Mouse (Mus musculus) E14TG2a.4 (cell line): Measurements from ENCODE around the gene Csnk2b.

ENCODE experiments used
- H3K27me3 ChIP-seq: 2 replicates; pipeline ENCODE4 v1.6.1; 2014; ENCODE audit warnings: low read length, control low read depth; ENCODE audit not compliant: insufficient read depth
- H3K36me3 ChIP-seq: 2 replicates; pipeline ENCODE4 v1.6.1; 2014; ENCODE audit warnings: low read length, control low read depth; ENCODE audit not compliant: insufficient read depth
- H3K4me1 ChIP-seq: replicated peaks from 2 replicates; pipeline ENCODE4 v1.6.1; 2014; ENCODE audit warnings: low read depth, low read length, control low read depth
- H3K4me3 ChIP-seq: replicated peaks from 2 replicates; pipeline ENCODE4 v1.5.1; 2014; ENCODE audit warnings: mild to moderate bottlenecking, low read length
- H3K9me3 ChIP-seq: 2 replicates; pipeline ENCODE4 v1.6.1; 2014; ENCODE audit warnings: low read length, control low read depth
- CTCF ChIP-seq: conservative IDR thresholded peaks from 2 replicates; pipeline ENCODE4 v1.5.1; 2014; ENCODE audit warnings: low read length
- NANOG ChIP-seq: IDR thresholded peaks from 2 replicates; pipeline ENCODE4 v1.6.1; 2014; ENCODE audit warnings: borderline replicate concordance, low read length, mixed read lengths
- POU5F1 ChIP-seq: IDR thresholded peaks from 2 replicates; pipeline ENCODE4 v1.6.1; 2014; ENCODE audit warnings: low read length, borderline replicate concordance

The Csnk2b gene

GRCm38 (mm10) chr17:35146139-35146538, 24.3 kb upstream of the Csnk2b start:
- Histone ChIP-seq H3K9me3 (no peaks in the 10 kb centered on the region), H3K4me1 (peaks cover 61% of the 10 kb centered on the region), H3K4me3 (no peak overlapping the region), H3K27me3 (no peaks in the 10 kb centered on the region), H3K36me3 (peaks cover 98% of the 10 kb centered on the region)
- TF ChIP-seq NANOG, result no peak
- no peak for TF ChIP-seq CTCF
- TF ChIP-seq POU5F1, result no peak

- H3K27me3 ChIP-seq, result no peaks in the 10 kb centered on the region
- peaks cover 70% of the 10 kb centered on the region for H3K4me1 ChIP-seq
- peaks cover 99% of the 10 kb centered on the region for H3K36me3 ChIP-seq
- TF ChIP-seq NANOG, result no peak
- no peak for TF ChIP-seq POU5F1
- TF ChIP-seq CTCF, result no peak
- H3K9me3 ChIP-seq, result no peaks in the 10 kb centered on the region
- H3K4me3 ChIP-seq, result no peak overlapping the region
Observed at GRCm38 (mm10) chr17:35141971-35142370, 20.1 kb upstream of the Csnk2b start.

GRCm38 (mm10) chr17:35140490-35140996, 18.7 kb upstream of the Csnk2b start:
- no peaks in the 10 kb centered on the region for H3K27me3 ChIP-seq
- H3K4me3 ChIP-seq, result no peak overlapping the region

GRCm38 (mm10) chr17:35139269-35139668, 17.4 kb upstream of the Csnk2b start:
- peaks cover 80% of the 10 kb centered on the region for H3K36me3 ChIP-seq
- no peaks in the 10 kb centered on the region for H3K9me3 ChIP-seq
- H3K4me1 ChIP-seq, result peaks cover 67% of the 10 kb centered on the region
- H3K27me3 ChIP-seq, result no peaks in the 10 kb centered on the region
- H3K4me3 ChIP-seq, result no peak overlapping the region
- no peak for TF ChIP-seq POU5F1
- no peak for TF ChIP-seq CTCF
- TF ChIP-seq NANOG, result no peak

More at GRCm38 (mm10) chr17:35140490-35140996, 18.7 kb upstream of the Csnk2b start:
- Histone ChIP-seq H3K36me3 (peaks cover 93% of the 10 kb centered on the region), H3K4me1 (peaks cover 70% of the 10 kb centered on the region), H3K9me3 (no peaks in the 10 kb centered on the region)
- TF ChIP-seq CTCF (no peak), POU5F1 (no peak), NANOG (no peak)

GRCm38 (mm10) chr17:35135591-35136320, 13.9 kb upstream of the Csnk2b start:
- peak overlapping the region; percentile 94 for H3K4me3 ChIP-seq
- peaks cover 67% of the 10 kb centered on the region for H3K4me1 ChIP-seq
- no peak for TF ChIP-seq NANOG
- H3K9me3 ChIP-seq, result no peaks in the 10 kb centered on the region
- peaks cover 45% of the 10 kb centered on the region for H3K36me3 ChIP-seq
- no peaks in the 10 kb centered on the region for H3K27me3 ChIP-seq

GRCm38 (mm10) chr17:35134801-35135590, 13.1 kb upstream of the Csnk2b start, which contains the start of gene Bag6:
Bag6 (plus strand) TSS chr17:35135178.
- peaks cover 38% of the 10 kb centered on the region for H3K36me3 ChIP-seq
- H3K27me3 ChIP-seq, result no peaks in the 10 kb centered on the region
- peak within 1 kb of the TSS; percentile 94 for H3K4me3 ChIP-seq
- peaks cover 67% of the 10 kb centered on the region for H3K4me1 ChIP-seq
- no peaks in the 10 kb centered on the region for H3K9me3 ChIP-seq
- TF ChIP-seq POU5F1, result no peak
- no peak for TF ChIP-seq CTCF
- no peak for TF ChIP-seq NANOG

GRCm38 (mm10) chr17:35133517-35133916, 11.7 kb upstream of the Csnk2b start:
- H3K9me3 ChIP-seq, result no peaks in the 10 kb centered on the region
- H3K4me1 ChIP-seq, result peaks cover 55% of the 10 kb centered on the region
- TF ChIP-seq CTCF (no peak), POU5F1 (no peak), NANOG (no peak)
- no peak overlapping the region for H3K4me3 ChIP-seq
- peaks cover 23% of the 10 kb centered on the region for H3K36me3 ChIP-seq
- no peaks in the 10 kb centered on the region for H3K27me3 ChIP-seq

GRCm38 (mm10) chr17:35132174-35132560, 10.3 kb upstream of the Csnk2b start:
- peaks cover 49% of the 10 kb centered on the region for H3K4me1 ChIP-seq
- H3K9me3 ChIP-seq, result no peaks in the 10 kb centered on the region
- H3K36me3 ChIP-seq, result peaks cover 13% of the 10 kb centered on the region; the same call in 1 of the 2 replicates
- H3K4me3 ChIP-seq, result no peak overlapping the region
- no peak for TF ChIP-seq NANOG
- H3K27me3 ChIP-seq, result peaks cover 4% of the 10 kb centered on the region
